Mouse (Mus musculus): Measurements from ENCODE around the gene Camk1g. TPM values are rescaled to one million over a fixed set of nuclear protein-coding genes. Genes with fewer than 3 reads are reported as not detected.

The Camk1g gene
- polyA plus RNA-seq, 1 experiment from 2014 or later, result not detected

- H3K79me2 ChIP-seq (ENCODE audit: inconsistent target), result no peaks in the 10 kb centered on the region
- H3K36me3 ChIP-seq (ENCODE audit: inconsistent target), result no peaks in the 10 kb centered on the region
- H3K27ac ChIP-seq, result no peak overlapping the region
- WGBS (ENCODE audit: missing documents), result 85% methylated on average over 2 of the region's 2 CpGs
- H3K4me3 ChIP-seq (ENCODE audit: inconsistent target), result no peak overlapping the region
Measured at GRCm38 (mm10) chr1:193350546-193350801, 19.6 kb downstream of the Camk1g start.

- no peaks in the 10 kb centered on the region for H3K79me2 ChIP-seq (ENCODE audit: inconsistent target)
- no peak overlapping the region for H3K4me3 ChIP-seq (ENCODE audit: inconsistent target)
- no peaks in the 10 kb centered on the region for H3K36me3 ChIP-seq (ENCODE audit: inconsistent target)
- 84% methylated on average over 10 of the region's 10 CpGs for WGBS (ENCODE audit: missing documents)
- H3K27ac ChIP-seq, result no peak overlapping the region
Measured at GRCm38 (mm10) chr1:193349702-193350545, 20.2 kb downstream of the Camk1g start.

- no peak overlapping the region for H3K4me3 ChIP-seq (ENCODE audit: inconsistent target)
- no peaks in the 10 kb centered on the region for H3K36me3 ChIP-seq (ENCODE audit: inconsistent target)
- H3K27ac ChIP-seq, result no peak overlapping the region
- no peaks in the 10 kb centered on the region for H3K79me2 ChIP-seq (ENCODE audit: inconsistent target)
- 65% methylated on average over 9 of the region's 9 CpGs for WGBS (ENCODE audit: missing documents)
Measured at GRCm38 (mm10) chr1:193348261-193348962, 21.7 kb downstream of the Camk1g start.

GRCm38 (mm10) chr1:193346908-193347307, 23.2 kb downstream of the Camk1g start:
- Histone ChIP-seq H3K4me3 (ENCODE audit: inconsistent target) (no peak overlapping the region), H3K27ac (no peak overlapping the region), H3K36me3 (ENCODE audit: inconsistent target) (no peaks in the 10 kb centered on the region), H3K79me2 (ENCODE audit: inconsistent target) (no peaks in the 10 kb centered on the region)
- WGBS (ENCODE audit: missing documents), result 50% methylated on average over 2 of the region's 3 CpGs

GRCm38 (mm10) chr1:193344976-193345375, 25.1 kb downstream of the Camk1g start:
- H3K27ac ChIP-seq, result no peak overlapping the region
- 3% methylated on average over 2 of the region's 2 CpGs for WGBS (ENCODE audit: missing documents)

GRCm38 (mm10) chr1:193343853-193344252, 26.2 kb downstream of the Camk1g start:
- Histone ChIP-seq H3K27ac (no peak overlapping the region), H3K79me2 (ENCODE audit: inconsistent target) (no peaks in the 10 kb centered on the region), H3K4me3 (ENCODE audit: inconsistent target) (no peak overlapping the region), H3K36me3 (ENCODE audit: inconsistent target) (no peaks in the 10 kb centered on the region)
- WGBS (ENCODE audit: missing documents), result 76% methylated on average over 4 of the region's 4 CpGs

More at GRCm38 (mm10) chr1:193344976-193345375, 25.1 kb downstream of the Camk1g start:
- Histone ChIP-seq H3K4me3 (ENCODE audit: inconsistent target) (no peak overlapping the region), H3K36me3 (ENCODE audit: inconsistent target) (no peaks in the 10 kb centered on the region), H3K79me2 (ENCODE audit: inconsistent target) (no peaks in the 10 kb centered on the region)

- WGBS (ENCODE audit: missing documents), result 90% methylated on average over 5 of the region's 5 CpGs
- H3K36me3 ChIP-seq (ENCODE audit: inconsistent target), result no peaks in the 10 kb centered on the region
- no peak overlapping the region for H3K4me3 ChIP-seq (ENCODE audit: inconsistent target)
Measured at GRCm38 (mm10) chr1:193342198-193342946, 27.7 kb downstream of the Camk1g start.

GRCm38 (mm10) chr1:193338363-193338995, 31.6 kb downstream of the Camk1g start:
- WGBS (ENCODE audit: missing documents), result 34% methylated on average over 9 of the region's 9 CpGs
- Histone ChIP-seq H3K27ac (no peak overlapping the region), H3K36me3 (ENCODE audit: inconsistent target) (no peaks in the 10 kb centered on the region), H3K79me2 (ENCODE audit: inconsistent target) (no peaks in the 10 kb centered on the region), H3K4me3 (ENCODE audit: inconsistent target) (no peak overlapping the region)

More at GRCm38 (mm10) chr1:193342198-193342946, 27.7 kb downstream of the Camk1g start:
- Histone ChIP-seq H3K27ac (no peak overlapping the region), H3K79me2 (ENCODE audit: inconsistent target) (no peaks in the 10 kb centered on the region)

- H3K36me3 ChIP-seq (ENCODE audit: inconsistent target), result no peaks in the 10 kb centered on the region
- no peaks in the 10 kb centered on the region for H3K79me2 ChIP-seq (ENCODE audit: inconsistent target)
- H3K27ac ChIP-seq, result no peak overlapping the region
- 34% methylated on average over 4 of the region's 4 CpGs for WGBS (ENCODE audit: missing documents)
- H3K4me3 ChIP-seq (ENCODE audit: inconsistent target), result no peak overlapping the region
Measured at GRCm38 (mm10) chr1:193337787-193338310, 32.2 kb downstream of the Camk1g start.

GRCm38 (mm10) chr1:193337018-193337321, 33.1 kb downstream of the Camk1g start:
- Histone ChIP-seq H3K36me3 (ENCODE audit: inconsistent target) (no peaks in the 10 kb centered on the region), H3K79me2 (ENCODE audit: inconsistent target) (no peaks in the 10 kb centered on the region), H3K27ac (no peak overlapping the region), H3K4me3 (ENCODE audit: inconsistent target) (no peak overlapping the region)
- 14% methylated on average over 9 of the region's 9 CpGs for WGBS (ENCODE audit: missing documents)

- WGBS (ENCODE audit: missing documents), result 66% methylated on average over 7 of the region's 7 CpGs
Measured at GRCm38 (mm10) chr1:193336122-193337017, 33.7 kb downstream of the Camk1g start.

GRCm38 (mm10) chr1:193334546-193334945, 35.6 kb downstream of the Camk1g start:
- H3K4me3 ChIP-seq (ENCODE audit: inconsistent target), result no peak overlapping the region
- 97% methylated on average over 6 of the region's 6 CpGs for WGBS (ENCODE audit: missing documents)
- H3K79me2 ChIP-seq (ENCODE audit: inconsistent target), result no peaks in the 10 kb centered on the region
- H3K27ac ChIP-seq, result no peak overlapping the region
- no peaks in the 10 kb centered on the region for H3K36me3 ChIP-seq (ENCODE audit: inconsistent target)

More at GRCm38 (mm10) chr1:193336122-193337017, 33.7 kb downstream of the Camk1g start:
- no peaks in the 10 kb centered on the region for H3K36me3 ChIP-seq (ENCODE audit: inconsistent target)
- no peak overlapping the region for H3K4me3 ChIP-seq (ENCODE audit: inconsistent target)
- H3K79me2 ChIP-seq (ENCODE audit: inconsistent target), result no peaks in the 10 kb centered on the region
- no peak overlapping the region for H3K27ac ChIP-seq

- Histone ChIP-seq H3K4me3 (ENCODE audit: inconsistent target) (no peak overlapping the region), H3K79me2 (ENCODE audit: inconsistent target) (no peaks in the 10 kb centered on the region), H3K36me3 (ENCODE audit: inconsistent target) (no peaks in the 10 kb centered on the region), H3K27ac (no peak overlapping the region)
- WGBS (ENCODE audit: missing documents), result 100% methylated on average over 3 of the region's 3 CpGs
Measured at GRCm38 (mm10) chr1:193333776-193334175, 36.3 kb downstream of the Camk1g start.
